Mouse (Mus musculus): ENCODE data around the gene Vmn2r62. TPM values are rescaled to one million over a fixed set of nuclear protein-coding genes. Genes with fewer than 3 reads are reported as not detected.
"Not testable (repeated sequence)": the region's sequence is repeated elsewhere in the genome, so short reads cannot be mapped to it uniquely, and the experiment has no call there.

Gene Vmn2r62
- total RNA-seq (2021), result not detected
- long read RNA-seq, result 0 reads

DNA sequence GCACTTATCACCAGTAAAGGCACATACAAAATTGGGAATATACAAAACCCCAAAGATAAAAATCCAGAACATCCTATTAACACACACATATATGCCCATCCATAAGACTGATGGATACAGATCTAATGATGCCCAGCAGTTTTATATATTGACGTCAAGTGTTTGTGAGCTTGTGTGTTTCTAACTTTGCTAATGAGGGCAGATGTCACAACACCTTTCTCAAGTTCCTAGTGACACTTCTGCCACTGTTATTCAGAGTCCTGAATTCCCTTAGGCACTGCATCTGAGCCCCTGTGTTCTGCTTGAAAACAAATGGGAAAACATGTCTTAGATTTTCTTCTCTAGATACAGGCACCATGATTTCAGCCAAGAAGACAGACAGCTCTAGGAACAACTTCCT lies at the start of gene Vmn2r62:
Gene Vmn2r62 (minus strand): TSS at position 101 of the 400 bp plus-strand sequence.
- DNase-seq (ENCODE audit: low spot score in 2 of 2), result not testable (repeated sequence)

DNA sequence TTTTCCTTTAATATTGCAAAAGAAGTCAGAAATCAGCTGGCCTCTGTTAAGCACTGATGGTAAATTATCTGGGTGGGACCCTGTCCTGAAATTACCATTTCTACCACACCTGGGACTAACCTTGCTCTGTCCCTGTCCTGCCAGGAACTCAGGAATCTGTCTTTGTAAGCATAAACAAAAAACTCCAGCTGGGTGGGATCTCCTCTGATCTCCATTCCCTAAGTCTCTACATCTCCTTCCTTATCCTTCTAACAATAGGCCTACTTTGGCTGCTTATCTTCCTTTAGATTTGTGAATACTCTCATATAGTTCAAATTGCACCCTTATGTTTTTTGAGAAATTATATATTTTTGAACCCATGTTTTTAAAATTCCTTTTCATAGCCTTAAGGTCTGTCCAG lies 45.0 kb upstream of the Vmn2r62 start:
- not testable (repeated sequence) for DNase-seq (ENCODE audit: low spot score in 2 of 2)

DNA sequence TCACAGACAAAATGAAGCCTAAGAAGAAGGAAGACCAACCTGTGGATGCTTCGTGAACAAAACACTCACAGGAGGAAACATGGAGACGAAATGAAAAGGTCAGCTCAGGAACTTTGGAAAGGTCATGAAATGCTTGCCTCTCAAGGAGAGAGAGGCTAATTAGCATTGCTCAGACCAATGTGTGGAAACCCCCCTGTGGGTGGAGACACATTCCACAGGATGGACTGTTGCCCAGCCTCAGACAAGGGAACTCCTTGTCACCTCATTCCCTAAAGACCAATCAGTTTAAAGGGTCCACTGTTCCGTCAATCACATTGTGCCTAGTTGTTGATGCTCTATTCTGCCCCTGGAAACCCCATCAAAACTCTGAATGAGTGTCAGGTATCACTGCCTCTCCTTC lies 38.9 kb upstream of the Vmn2r62 start:
- DNase-seq (ENCODE audit: low spot score in 2 of 2), result no peak

DNA sequence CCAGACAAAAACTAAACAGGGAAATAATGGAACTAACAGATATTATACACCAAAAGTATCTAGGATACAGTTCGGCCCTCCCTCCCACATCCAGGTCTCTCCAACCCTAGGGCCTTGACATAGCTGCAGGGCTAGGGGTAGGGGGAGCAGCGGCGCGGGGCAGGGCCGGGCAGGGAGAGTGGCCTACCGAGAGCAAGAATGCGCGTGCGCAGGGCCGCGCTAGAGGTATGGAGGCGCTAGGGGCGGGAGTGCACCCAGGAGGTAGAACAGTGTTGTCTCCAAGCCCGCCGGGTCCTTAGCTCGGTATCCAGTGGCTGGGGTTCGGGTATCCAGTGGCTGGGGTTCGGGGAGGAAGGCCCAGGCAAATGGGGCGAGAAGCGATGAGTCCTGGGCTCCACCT lies 43.5 kb downstream of the Vmn2r62 start:
- DNase-seq (ENCODE audit: low spot score in 2 of 2), result no peak

DNA sequence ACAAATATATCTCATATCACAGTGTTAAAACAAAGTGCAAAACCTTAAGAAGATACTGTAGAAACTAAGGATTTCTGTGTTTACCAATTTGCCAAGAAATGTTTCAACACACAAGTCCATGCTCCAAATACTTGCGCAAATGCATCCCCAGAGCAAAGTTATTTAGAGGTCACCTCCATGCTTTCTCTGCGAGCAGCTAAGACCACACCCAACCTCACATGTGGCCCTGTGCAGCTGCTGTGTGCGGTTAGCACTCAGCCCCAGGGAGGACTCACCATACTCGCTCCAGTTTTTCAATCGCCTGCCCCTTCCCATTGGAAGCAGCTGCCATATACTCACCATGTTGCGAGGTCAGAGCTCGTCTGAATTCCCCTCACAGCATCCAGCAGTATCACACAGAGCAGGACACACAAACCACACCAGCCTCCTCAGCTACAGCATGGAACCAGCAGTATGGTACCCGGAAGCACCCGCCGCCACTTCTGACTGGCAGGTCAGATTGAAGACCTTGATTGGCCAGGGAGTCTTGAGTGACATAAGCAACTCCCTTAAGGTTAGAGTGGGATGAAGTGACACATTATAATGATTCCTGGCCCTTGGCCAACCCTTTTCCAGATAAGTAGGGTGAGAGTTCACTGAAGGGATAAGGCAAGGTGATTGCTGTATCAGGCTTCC lies 54.7 kb downstream of the Vmn2r62 start:
- no peak for DNase-seq (ENCODE audit: low spot score in 2 of 2)

DNA sequence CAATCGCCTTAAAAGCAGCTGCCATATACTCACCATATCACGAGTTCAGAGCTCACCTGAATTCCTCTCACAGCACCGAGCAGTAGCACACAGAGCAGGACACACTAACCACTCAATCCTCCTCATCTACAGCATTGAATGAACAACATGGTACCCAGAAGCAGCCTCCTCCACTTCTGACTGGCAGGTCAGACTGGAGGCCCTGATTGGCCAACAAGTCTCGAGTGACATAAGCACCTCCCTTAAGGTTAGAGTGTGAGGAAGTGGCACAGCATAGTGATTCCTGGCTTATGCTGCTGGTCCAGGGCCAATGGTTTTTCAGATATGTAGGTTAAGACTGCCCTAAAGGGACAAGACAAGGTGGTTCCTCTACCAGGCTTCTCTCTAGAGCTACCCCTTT lies 66.4 kb downstream of the Vmn2r62 start, which contains the start of gene Gm17067:
Gene Gm17067 (minus strand): TSS at position 101 of the 400 bp plus-strand sequence.
- DNase-seq (ENCODE audit: low spot score in 2 of 2), result not testable (repeated sequence)

Other genes starting within 250 kb of the Vmn2r62 start
- gene Gm21028, start 214.9 kb downstream of the Vmn2r62 start, total RNA-seq (2021), result not detected
- gene Zfp977, start 201.0 kb downstream of the Vmn2r62 start, total RNA-seq (2021), result 1 to 10 TPM; 1.8 to 2.8 TPM
- gene Zfp976, start 150.9 kb downstream of the Vmn2r62 start, total RNA-seq (2021), result 1 to 10 TPM; 3.9 to 4.2 TPM
- gene Zfp975, start 100.8 kb downstream of the Vmn2r62 start, total RNA-seq (2021), result 1 to 10 TPM; 7.0 to 7.6 TPM
- gene Gm17067, start 66.5 kb downstream of the Vmn2r62 start, total RNA-seq (2021), result not detected
- under 1 TPM; 0.13 to 0.22 TPM for gene Gm2381, start 73.7 kb upstream of the Vmn2r62 start, total RNA-seq (2021)
- gene Vmn2r63, start 140.3 kb upstream of the Vmn2r62 start, total RNA-seq (2021), result not detected
- gene Gm9268, start 225.2 kb upstream of the Vmn2r62 start, total RNA-seq (2021), result not detected